Mouse (Mus musculus) neural tube, embryonic 12.5 days (tissue): ENCODE results near the gene Itga9. TPM values are rescaled to one million over a fixed set of nuclear protein-coding genes. Genes with fewer than 3 reads are reported as not detected.

Source experiments
- ATAC-seq: fragments of 200-750 bp; cut with Nextera tagmentation; 2 replicates; pipeline ENCODE4 v1.8.0; 2017; ENCODE audit warnings: low read depth, mild to moderate bottlenecking, moderate TSS enrichment, moderate library complexity; ENCODE audit not compliant: low FRiP score
- H3K27ac ChIP-seq: fragments of 300-500 bp; sonication (generic); 2 replicates; pipeline ENCODE4 v1.5.1; 2016
- H3K27me3 ChIP-seq: fragments of 300-500 bp; sonication (generic); replicated peaks from 2 replicates; pipeline ENCODE4 v1.6.1; 2016; ENCODE audit warnings: mild to moderate bottlenecking
- H3K36me3 ChIP-seq: fragments of 300-500 bp; sonication (generic); 2 replicates; pipeline ENCODE4 v1.6.1; 2016; ENCODE audit warnings: mild to moderate bottlenecking
- H3K4me1 ChIP-seq: fragments of 300-500 bp; sonication (generic); 2 replicates; pipeline ENCODE4 v1.6.1; 2016
- H3K4me2 ChIP-seq: fragments of 300-500 bp; sonication (generic); replicated peaks from 2 replicates; pipeline ENCODE4 v1.6.1; 2016; ENCODE audit warnings: mild to moderate bottlenecking
- H3K4me3 ChIP-seq: fragments of 300-500 bp; sonication (generic); 2 replicates; pipeline ENCODE4 v1.5.1; 2016
- H3K9ac ChIP-seq: fragments of 300-500 bp; sonication (generic); 2 replicates; pipeline ENCODE4 v1.6.1; 2016; ENCODE audit warnings: mild to moderate bottlenecking
- H3K9me3 ChIP-seq: fragments of 300-500 bp; sonication (generic); 2 replicates; pipeline ENCODE4 v1.6.1; 2016; ENCODE audit warnings: mild to moderate bottlenecking
- WGBS: fragments of 180-500 bp; shearing (Covaris S2); methylation state at CpG from one replicate; pipeline ENCODE4 v1.1.7; 2016; 5-methylcytosine and 5-hydroxymethylcytosine counted together
- polyA plus RNA-seq: library from polyadenylated mRNA; unstranded; fragments of >200 nt; fragmentation: Nextera tagmentation; extraction: Ambion mirVana; gene quantifications from 2 replicates; pipeline ENCODE4 v1.2.1, GENCODE M21; 2016

Itga9 gene
- polyA plus RNA-seq, 1 experiment from 2014 or later, result 9.4 TPM

- no peaks in the 10 kb centered on the region for H3K9me3 ChIP-seq
- no peak overlapping the region for H3K4me2 ChIP-seq
- no peaks in the 10 kb centered on the region for H3K36me3 ChIP-seq
- no peaks in the 10 kb centered on the region for H3K27me3 ChIP-seq
- no peak overlapping the region for H3K4me3 ChIP-seq
- H3K27ac ChIP-seq, result no peak overlapping the region
- 88% methylated on average over 2 of the region's 2 CpGs for WGBS
- no peaks in the 10 kb centered on the region for H3K4me1 ChIP-seq
- ATAC-seq, result no peak
- H3K9ac ChIP-seq, result no peak overlapping the region
Measured at GRCm38 (mm10) chr9:118722789-118723325, 116.4 kb downstream of the Itga9 start.

GRCm38 (mm10) chr9:118725128-118725527 is 118.6 kb downstream of the Itga9 start:
- ATAC-seq, result no peak
- no peaks in the 10 kb centered on the region for H3K4me1 ChIP-seq
- 87% methylated on average over 9 of the region's 9 CpGs for WGBS

DNA sequence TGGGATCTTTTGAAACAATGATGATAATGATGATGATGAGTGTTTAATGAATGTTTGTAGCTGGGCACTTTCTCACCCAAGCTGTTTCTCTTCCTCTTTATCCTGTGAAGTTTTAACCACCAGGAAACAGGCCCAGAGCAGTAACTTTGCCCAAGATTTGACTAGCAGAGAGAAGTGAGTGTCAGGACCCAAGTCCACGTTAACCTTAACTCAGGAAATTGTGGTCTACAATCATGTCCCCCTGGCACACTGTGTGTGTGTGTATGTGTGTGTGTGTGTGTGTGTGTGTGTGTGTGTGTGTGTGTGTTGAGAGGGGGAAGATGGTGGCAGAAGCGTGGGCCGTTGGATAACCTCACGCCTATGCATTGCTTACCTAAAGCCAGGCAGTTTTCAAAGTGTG is 120.1 kb downstream of the Itga9 start:
- Histone ChIP-seq H3K4me1 (peaks cover 4% of the 10 kb centered on the region; the same call in 1 of the 2 replicates), H3K4me3 (no peak overlapping the region), H3K9me3 (no peaks in the 10 kb centered on the region), H3K9ac (no peak overlapping the region), H3K27me3 (no peaks in the 10 kb centered on the region), H3K4me2 (no peak overlapping the region), H3K36me3 (no peaks in the 10 kb centered on the region), H3K27ac (no peak overlapping the region)
- WGBS, result 93% methylated on average over 4 of the region's 4 CpGs
- no peak for ATAC-seq

More at GRCm38 (mm10) chr9:118725128-118725527, 118.6 kb downstream of the Itga9 start:
- Histone ChIP-seq H3K27me3 (no peaks in the 10 kb centered on the region), H3K4me2 (no peak overlapping the region), H3K9ac (no peak overlapping the region), H3K9me3 (no peaks in the 10 kb centered on the region), H3K4me3 (no peak overlapping the region), H3K36me3 (no peaks in the 10 kb centered on the region), H3K27ac (no peak overlapping the region)

GRCm38 (mm10) chr9:118728296-118728695 is 121.8 kb downstream of the Itga9 start:
- peaks cover 4% of the 10 kb centered on the region; the same call in 1 of the 2 replicates for H3K4me1 ChIP-seq
- no peak overlapping the region for H3K27ac ChIP-seq
- no peaks in the 10 kb centered on the region for H3K27me3 ChIP-seq
- WGBS, result 83% methylated on average over 6 of the region's 6 CpGs
- no peaks in the 10 kb centered on the region for H3K9me3 ChIP-seq
- H3K4me2 ChIP-seq, result no peak overlapping the region
- H3K4me3 ChIP-seq, result no peak overlapping the region
- H3K9ac ChIP-seq, result no peak overlapping the region
- ATAC-seq, result no peak
- H3K36me3 ChIP-seq, result no peaks in the 10 kb centered on the region

DNA sequence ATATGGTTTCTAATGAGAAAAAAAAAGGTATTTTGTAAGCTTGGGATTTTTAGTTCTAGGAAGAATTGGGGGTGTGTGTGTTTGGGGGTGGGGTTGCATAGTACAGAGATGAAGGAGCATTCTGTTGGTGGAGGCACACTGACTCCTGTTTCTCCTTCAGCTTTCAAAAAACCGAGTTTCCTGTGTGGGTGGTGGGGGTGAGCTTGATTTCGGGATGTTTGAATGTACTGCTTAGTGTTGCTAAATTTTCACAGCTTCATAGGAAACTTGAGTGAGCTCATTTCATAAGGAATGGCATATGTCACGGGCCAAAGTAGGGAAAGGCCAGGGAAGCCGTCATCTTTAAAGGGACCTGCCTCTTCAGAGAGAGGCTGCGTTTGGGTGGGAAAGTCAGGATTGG is 122.5 kb downstream of the Itga9 start:
- no peak overlapping the region for H3K27ac ChIP-seq
- peaks cover 4% of the 10 kb centered on the region; the same call in 1 of the 2 replicates for H3K4me1 ChIP-seq
- no peaks in the 10 kb centered on the region for H3K36me3 ChIP-seq
- H3K4me3 ChIP-seq, result no peak overlapping the region
- no peaks in the 10 kb centered on the region for H3K9me3 ChIP-seq
- H3K9ac ChIP-seq, result no peak overlapping the region
- H3K27me3 ChIP-seq, result no peaks in the 10 kb centered on the region
- H3K4me2 ChIP-seq, result no peak overlapping the region
- 87% methylated on average over 5 of the region's 5 CpGs for WGBS
- ATAC-seq, result no peak

DNA sequence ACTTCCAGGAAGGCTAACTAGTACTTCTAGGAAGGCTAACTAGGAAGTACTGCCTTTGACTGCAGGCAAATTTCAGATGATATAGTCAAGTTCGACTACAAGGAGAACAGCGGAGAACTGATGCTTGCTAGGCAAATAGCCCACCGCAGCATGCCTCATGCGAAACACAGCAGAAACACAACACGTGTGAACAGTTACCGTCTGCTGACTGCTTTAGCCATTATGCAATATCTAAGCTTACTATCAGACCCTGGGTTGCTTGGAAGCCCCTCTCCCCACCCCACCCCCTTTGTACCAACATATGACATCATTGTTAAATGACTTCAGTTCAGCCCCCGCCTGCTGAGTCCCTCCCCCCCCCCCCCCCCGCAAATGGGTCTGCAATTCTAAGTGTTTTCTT is 123.7 kb downstream of the Itga9 start:
- Histone ChIP-seq H3K27me3 (no peaks in the 10 kb centered on the region), H3K9me3 (no peaks in the 10 kb centered on the region), H3K4me1 (peaks cover 4% of the 10 kb centered on the region; the same call in 1 of the 2 replicates), H3K27ac (no peak overlapping the region), H3K4me2 (no peak overlapping the region), H3K4me3 (no peak overlapping the region), H3K9ac (no peak overlapping the region), H3K36me3 (no peaks in the 10 kb centered on the region)
- ATAC-seq, result no peak
- WGBS, result 82% methylated on average over 8 of the region's 8 CpGs

DNA sequence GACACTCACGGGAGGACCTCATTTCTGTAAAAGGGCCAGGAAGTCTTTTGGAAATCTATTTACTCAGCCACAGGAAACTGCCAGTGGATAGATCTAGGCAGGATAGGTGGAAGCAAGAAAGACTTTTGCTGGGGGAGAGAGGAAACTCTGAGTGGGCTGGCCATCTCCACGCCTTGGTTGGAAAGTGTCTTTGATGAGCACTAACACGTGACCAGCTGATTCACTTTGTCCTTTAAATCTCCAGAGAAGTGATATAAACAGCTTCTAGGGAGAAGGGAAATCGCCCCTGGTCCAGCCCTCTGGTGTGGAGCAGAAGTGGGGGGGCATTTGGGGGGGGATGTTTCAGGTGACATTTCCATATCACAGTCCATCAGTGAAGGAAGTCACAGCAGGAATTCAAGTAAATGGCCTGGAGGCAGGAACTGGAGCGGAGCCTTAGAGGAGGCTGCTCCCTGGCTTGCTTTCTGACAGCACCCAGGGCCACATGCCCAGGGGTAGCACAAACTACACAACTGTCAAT is 124.4 kb downstream of the Itga9 start:
- H3K9me3 ChIP-seq, result no peaks in the 10 kb centered on the region
- ATAC-seq, result no peak
- H3K27ac ChIP-seq, result no peak overlapping the region
- no peak overlapping the region for H3K9ac ChIP-seq
- H3K4me1 ChIP-seq, result peaks cover 4% of the 10 kb centered on the region; the same call in 1 of the 2 replicates
- 51% methylated on average over 5 of the region's 5 CpGs for WGBS
- H3K36me3 ChIP-seq, result no peaks in the 10 kb centered on the region
- no peak overlapping the region for H3K4me3 ChIP-seq
- H3K4me2 ChIP-seq, result no peak overlapping the region
- no peaks in the 10 kb centered on the region for H3K27me3 ChIP-seq

DNA sequence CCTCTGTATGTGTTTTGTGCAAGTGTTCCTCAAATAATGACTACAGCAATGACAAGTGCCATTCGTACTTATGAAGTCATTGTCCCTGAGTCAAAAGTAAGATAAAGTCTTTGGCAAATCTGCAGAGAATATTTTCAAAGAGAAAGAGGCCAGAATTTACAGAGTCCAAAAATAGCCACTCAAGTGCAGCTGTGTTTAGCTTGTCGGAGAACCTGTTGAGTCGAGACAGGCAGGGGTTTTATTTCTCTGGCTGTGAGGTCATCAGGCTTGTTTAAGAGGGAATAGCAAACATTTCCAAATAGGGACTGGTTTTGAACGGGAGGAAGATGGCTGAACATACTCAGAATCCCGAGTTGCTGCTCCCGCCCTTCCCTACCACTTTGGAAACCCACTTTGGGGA is 125.2 kb downstream of the Itga9 start:
- Histone ChIP-seq H3K9ac (no peak overlapping the region), H3K4me2 (no peak overlapping the region), H3K4me1 (peaks cover 4% of the 10 kb centered on the region; the same call in 1 of the 2 replicates), H3K27ac (no peak overlapping the region), H3K36me3 (no peaks in the 10 kb centered on the region), H3K9me3 (no peaks in the 10 kb centered on the region), H3K4me3 (no peak overlapping the region), H3K27me3 (no peaks in the 10 kb centered on the region)
- WGBS, result 80% methylated on average over 6 of the region's 6 CpGs
- ATAC-seq, result no peak

- Histone ChIP-seq H3K9me3 (no peaks in the 10 kb centered on the region), H3K36me3 (no peaks in the 10 kb centered on the region), H3K27me3 (no peaks in the 10 kb centered on the region), H3K4me1 (peaks cover 8% of the 10 kb centered on the region), H3K4me2 (no peak overlapping the region), H3K27ac (no peak overlapping the region), H3K4me3 (no peak overlapping the region), H3K9ac (no peak overlapping the region)
- ATAC-seq, result no peak
- 77% methylated on average over 3 of the region's 3 CpGs for WGBS
Measured at GRCm38 (mm10) chr9:118733601-118734000, 127.1 kb downstream of the Itga9 start.

DNA sequence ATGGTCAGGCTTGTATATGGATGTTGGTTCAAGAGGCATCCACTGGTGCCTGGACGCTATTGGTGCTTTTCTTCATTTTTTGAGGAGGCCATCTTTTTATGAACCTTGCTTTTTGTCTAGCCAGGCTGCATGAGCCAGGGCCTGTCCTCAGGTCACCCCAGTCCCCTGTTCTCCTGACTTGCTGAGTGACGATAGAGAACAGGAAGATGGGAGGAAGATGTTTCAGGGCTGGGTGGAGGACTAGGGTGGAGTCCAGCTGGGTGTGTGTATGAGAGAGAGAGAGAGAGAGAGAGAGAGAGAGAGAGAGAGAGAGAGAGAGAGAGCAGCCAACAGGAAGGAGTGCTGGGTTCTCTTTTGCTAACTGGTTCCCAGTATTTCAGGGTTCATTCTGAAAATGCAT is 130.6 kb downstream of the Itga9 start:
- H3K9me3 ChIP-seq, result no peaks in the 10 kb centered on the region
- no peak overlapping the region for H3K4me3 ChIP-seq
- no peak overlapping the region for H3K4me2 ChIP-seq
- H3K27ac ChIP-seq, result no peak overlapping the region
- peaks cover 4% of the 10 kb centered on the region; the same call in 1 of the 2 replicates for H3K4me1 ChIP-seq
- no peaks in the 10 kb centered on the region for H3K27me3 ChIP-seq
- no peak for ATAC-seq
- H3K9ac ChIP-seq, result no peak overlapping the region
- H3K36me3 ChIP-seq, result no peaks in the 10 kb centered on the region
- 86% methylated on average over 2 of the region's 2 CpGs for WGBS

DNA sequence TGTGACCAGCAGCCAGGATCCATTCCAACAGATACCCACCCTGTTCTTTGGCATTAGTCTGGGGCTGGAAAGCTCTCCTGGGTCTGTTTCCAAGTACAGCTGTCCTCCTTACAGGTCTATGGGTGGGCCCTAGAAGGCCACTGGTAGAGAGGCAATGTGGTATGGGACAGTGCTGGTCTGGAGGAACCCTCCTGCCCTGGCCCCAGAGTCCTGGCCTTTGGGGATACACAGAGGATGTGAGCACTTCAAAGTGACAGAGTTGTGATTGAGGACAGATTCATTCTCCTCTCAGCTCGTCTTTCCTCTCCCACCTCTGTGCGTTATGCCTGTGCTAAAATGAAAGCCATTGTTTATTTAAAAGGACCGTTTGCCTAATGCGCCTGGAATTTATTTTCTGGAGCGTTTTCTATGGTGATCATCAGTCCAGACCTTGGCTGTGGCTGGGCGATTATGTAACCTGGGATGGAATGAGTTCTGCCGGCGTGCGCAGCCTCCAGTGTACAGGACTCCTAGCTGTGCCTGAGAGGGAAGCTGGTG is 131.2 kb downstream of the Itga9 start:
- H3K27me3 ChIP-seq, result no peaks in the 10 kb centered on the region
- H3K27ac ChIP-seq, result no peak overlapping the region
- H3K4me2 ChIP-seq, result no peak overlapping the region
- peaks cover 4% of the 10 kb centered on the region; the same call in 1 of the 2 replicates for H3K4me1 ChIP-seq
- WGBS, result 61% methylated on average over 9 of the region's 9 CpGs
- no peaks in the 10 kb centered on the region for H3K9me3 ChIP-seq
- no peak overlapping the region for H3K9ac ChIP-seq
- H3K36me3 ChIP-seq, result no peaks in the 10 kb centered on the region
- H3K4me3 ChIP-seq, result no peak overlapping the region
- no peak for ATAC-seq

- H3K4me3 ChIP-seq, result no peak overlapping the region
- H3K27ac ChIP-seq, result no peak overlapping the region
- H3K9ac ChIP-seq, result no peak overlapping the region
- H3K9me3 ChIP-seq, result no peaks in the 10 kb centered on the region
- no peaks in the 10 kb centered on the region for H3K27me3 ChIP-seq
- H3K4me2 ChIP-seq, result no peak overlapping the region
- ATAC-seq, result no peak
- no peaks in the 10 kb centered on the region for H3K36me3 ChIP-seq
- peaks cover 4% of the 10 kb centered on the region; the same call in 1 of the 2 replicates for H3K4me1 ChIP-seq
- 82% methylated on average over 5 of the region's 5 CpGs for WGBS
Measured at GRCm38 (mm10) chr9:118738311-118738710, 131.8 kb downstream of the Itga9 start.

GRCm38 (mm10) chr9:118739071-118739470 is 132.6 kb downstream of the Itga9 start:
- ATAC-seq, result no peak
- Histone ChIP-seq H3K9ac (no peak overlapping the region), H3K4me3 (no peak overlapping the region), H3K27me3 (no peaks in the 10 kb centered on the region), H3K36me3 (no peaks in the 10 kb centered on the region), H3K9me3 (no peaks in the 10 kb centered on the region), H3K4me2 (no peak overlapping the region), H3K4me1 (peaks cover 4% of the 10 kb centered on the region; the same call in 1 of the 2 replicates), H3K27ac (no peak overlapping the region)
- WGBS, result 92% methylated on average over 3 of the region's 3 CpGs
